Mouse (Mus musculus): Measurements from ENCODE around the gene Akr1b7.
"Not testable (repeated sequence)": the region's sequence is repeated elsewhere in the genome, so short reads cannot be mapped to it uniquely, and the experiment has no call there.

Gene Akr1b7

GRCm38 (mm10) chr6:34412023-34412422 lies at the start of gene Akr1b7:
Gene Akr1b7, plus strand, starts transcription at chr6:34412334.
- no peak for DNase-seq (ENCODE audit: low spot score)

- DNase-seq (ENCODE audit: low spot score), result no peak
Measured at GRCm38 (mm10) chr6:34364217-34365136, 47.7 kb upstream of the Akr1b7 start.

- peak; percentile 7 for DNase-seq (ENCODE audit: low spot score)
Measured at GRCm38 (mm10) chr6:34367998-34368397, 44.1 kb upstream of the Akr1b7 start.

- DNase-seq (ENCODE audit: low spot score), result no peak
Measured at GRCm38 (mm10) chr6:34370081-34370480, 42.1 kb upstream of the Akr1b7 start.

GRCm38 (mm10) chr6:34371700-34372351 lies 40.3 kb upstream of the Akr1b7 start:
- DNase-seq (ENCODE audit: low spot score), result peak; percentile 42

DNA sequence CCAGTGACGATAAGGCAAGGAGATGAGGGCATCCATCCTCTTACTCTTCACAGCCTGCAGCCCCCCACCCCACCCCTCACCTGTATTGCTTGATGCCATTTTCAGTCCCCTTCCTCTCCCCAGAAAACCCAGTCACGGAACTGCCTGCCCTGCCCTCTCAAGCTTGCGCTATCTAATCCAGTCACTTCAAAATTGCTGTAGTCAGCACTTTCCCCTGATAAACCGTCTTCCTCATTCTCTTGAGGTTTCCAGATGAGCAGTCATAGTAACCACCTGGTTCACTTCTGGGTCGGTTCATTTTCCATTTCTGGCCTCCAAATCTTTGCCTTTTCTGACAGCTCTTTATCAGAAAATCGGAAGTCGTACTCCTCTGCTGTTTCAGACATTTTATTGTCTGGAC lies 38.3 kb upstream of the Akr1b7 start:
- DNase-seq (ENCODE audit: low spot score), result no peak

GRCm38 (mm10) chr6:34375888-34376287 lies 36.2 kb upstream of the Akr1b7 start:
- not testable (repeated sequence) for DNase-seq (ENCODE audit: low spot score)

- no peak for DNase-seq (ENCODE audit: low spot score)
Measured at GRCm38 (mm10) chr6:34383401-34383800, 28.7 kb upstream of the Akr1b7 start.

DNA sequence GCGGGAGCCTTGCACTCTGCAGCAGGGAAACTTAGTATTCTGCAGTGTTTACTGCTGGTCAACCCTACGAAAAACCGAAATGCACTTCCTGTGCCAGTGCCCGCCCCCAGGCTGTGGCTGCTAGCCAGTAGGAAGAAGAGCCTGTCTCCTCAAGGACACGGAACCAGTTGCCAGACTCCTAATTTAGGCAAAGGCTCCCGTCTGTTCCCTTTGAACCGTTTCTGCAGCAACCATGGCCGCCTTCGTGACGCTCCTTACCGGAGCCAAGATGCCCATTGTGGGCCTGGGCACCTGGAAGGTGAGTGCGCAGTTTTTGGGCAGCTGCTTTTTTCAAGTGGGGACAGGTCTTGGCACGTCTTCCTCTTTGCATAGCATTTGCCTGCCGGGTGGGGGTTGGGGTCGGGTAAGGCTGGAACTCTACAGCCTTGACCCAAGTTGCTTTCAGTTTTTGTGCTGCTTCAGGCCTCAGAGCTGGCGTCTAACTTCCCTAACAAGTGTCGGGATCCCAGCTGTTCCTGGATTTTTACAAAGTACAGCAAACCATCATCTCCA lies 27.9 kb upstream of the Akr1b7 start, which contains the start of gene Akr1b10:
Gene Akr1b10, plus strand, starts transcription at position 109 of the 552 bp plus-strand sequence.
- DNase-seq (ENCODE audit: low spot score), result peak; percentile 47

DNA sequence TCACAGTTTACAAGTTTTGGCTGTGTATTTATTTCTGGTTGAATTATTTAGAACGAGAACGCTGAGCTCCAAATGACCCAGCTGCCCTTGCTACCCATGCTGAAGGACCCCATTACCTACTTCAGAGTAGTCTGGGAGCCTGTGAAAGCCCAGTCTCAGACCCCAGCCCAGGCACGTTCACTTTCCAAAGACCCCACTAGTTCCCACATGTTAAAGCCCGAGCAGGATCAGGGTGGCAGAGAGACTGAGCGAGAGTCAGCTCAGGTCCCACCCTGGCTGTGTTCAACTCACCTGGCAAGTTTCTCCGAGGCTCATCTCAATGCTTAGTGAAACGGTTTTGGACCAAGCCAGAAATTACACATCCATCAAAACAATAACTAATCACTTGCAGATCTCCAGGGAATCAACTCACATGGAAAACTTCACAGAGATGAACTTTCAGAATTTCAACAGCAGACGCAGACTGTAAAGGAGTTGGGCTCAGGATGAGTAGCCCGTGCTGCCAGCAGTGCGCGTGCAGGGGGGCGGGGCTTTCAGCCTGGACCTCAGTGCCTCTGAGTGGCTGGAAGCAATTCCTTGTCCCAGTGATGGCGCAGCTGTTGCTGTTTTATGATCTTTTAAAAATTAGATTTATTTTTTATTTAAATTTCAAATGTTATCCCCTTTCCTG lies 27.3 kb upstream of the Akr1b7 start:
- DNase-seq (ENCODE audit: low spot score), result peak; percentile 19

GRCm38 (mm10) chr6:34388420-34389156 lies 23.5 kb upstream of the Akr1b7 start:
- DNase-seq (ENCODE audit: low spot score), result no peak

DNA sequence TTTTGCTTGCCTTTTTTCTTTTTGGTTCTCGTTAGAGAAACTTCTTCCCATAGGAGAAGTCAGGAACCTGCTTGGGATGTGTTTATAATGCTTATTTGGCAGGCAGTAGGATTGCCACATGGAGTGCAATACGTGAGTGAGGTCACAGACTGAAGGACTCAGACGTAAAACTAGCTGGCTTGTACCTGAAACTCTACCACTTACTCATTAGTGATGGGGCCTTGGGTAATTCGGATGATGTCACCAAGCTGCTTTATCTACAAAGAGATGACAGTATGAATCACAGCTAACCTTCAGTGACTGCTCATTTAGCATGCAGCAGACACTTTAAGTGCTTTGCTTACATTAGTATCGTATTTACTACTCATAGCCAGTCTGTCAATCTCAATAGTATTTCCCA lies 16.2 kb upstream of the Akr1b7 start:
- DNase-seq (ENCODE audit: low spot score), result no peak

DNA sequence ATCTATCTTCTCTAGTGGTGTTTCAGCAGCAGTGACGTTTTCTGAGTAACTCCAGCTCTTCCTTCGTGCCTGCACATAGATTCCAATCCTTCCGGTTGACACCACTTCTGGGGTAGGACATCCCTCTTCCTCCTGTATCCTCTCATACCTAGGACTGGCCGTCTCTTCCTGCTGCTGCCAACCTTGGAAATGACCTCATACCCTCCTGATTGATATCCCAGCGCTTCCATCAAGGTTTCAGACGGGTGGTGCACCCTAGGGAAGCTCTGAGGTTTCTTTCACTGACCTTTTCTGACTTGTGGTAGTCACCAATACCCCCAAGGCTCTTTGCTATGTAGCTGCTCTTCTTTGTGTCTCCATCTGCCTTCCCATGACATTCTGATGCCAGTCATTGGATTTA lies 13.7 kb upstream of the Akr1b7 start:
- DNase-seq (ENCODE audit: low spot score), result no peak

DNA sequence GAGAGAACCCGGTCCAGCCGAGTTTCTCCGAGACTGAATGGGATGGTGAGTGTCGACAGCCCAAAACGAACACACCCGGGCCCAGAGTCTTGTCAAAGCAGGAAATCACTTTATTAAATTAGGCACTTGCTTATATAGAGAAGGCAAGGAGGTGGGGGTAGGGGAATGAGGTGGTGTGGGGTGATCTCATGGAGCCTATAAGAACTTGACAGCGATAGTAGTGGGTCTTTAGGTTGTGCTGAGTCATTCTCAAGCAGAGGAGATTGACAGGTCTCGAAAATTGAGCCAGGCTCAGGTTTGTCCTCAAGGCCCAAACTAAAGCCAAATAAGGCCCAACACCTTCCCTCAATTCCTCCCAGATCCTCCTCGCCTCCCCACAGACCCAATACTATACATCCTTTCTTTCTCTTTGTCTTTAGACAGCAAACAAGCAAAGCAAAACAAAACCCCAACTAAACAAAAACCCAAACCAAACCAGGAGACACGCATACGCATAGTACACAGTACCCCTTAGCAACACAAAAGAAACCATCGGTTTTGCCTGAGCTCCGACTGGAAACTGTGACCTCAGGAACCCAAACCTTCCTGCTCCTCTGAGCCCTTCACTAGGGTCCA lies 12.4 kb upstream of the Akr1b7 start:
- DNase-seq (ENCODE audit: low spot score), result no peak

- DNase-seq (ENCODE audit: low spot score), result no peak
Measured at GRCm38 (mm10) chr6:34400696-34401095, 11.4 kb upstream of the Akr1b7 start.

- DNase-seq (ENCODE audit: low spot score), result no peak
Measured at GRCm38 (mm10) chr6:34406746-34407145, 5.4 kb upstream of the Akr1b7 start.

- DNase-seq (ENCODE audit: low spot score), result no peak
Measured at GRCm38 (mm10) chr6:34407403-34407802, 4.7 kb upstream of the Akr1b7 start.

- no peak for DNase-seq (ENCODE audit: low spot score)
Measured at GRCm38 (mm10) chr6:34412688-34413087, 554 bp downstream of the Akr1b7 start.

- DNase-seq (ENCODE audit: low spot score), result not testable (repeated sequence)
Measured at GRCm38 (mm10) chr6:34413386-34413785, 1.3 kb downstream of the Akr1b7 start.

DNA sequence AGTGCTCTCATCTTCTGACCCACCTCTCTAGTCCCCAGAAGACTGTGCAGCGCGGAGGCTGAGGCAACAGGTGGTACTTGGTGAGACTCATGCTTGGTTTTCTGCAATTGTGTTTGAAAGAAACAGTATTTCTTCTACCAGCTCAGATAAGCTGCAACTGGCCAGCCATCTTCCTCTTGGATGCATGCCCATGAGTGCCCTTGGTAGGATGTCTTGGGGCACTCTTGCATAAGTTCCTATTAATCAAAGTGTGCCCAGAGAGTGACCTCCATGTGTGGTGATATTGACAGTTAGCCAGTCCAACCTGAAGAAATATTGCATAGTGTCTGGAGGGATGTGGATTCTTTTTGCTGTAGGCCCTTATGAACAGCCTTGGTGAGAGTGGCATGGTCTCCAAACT lies 4.4 kb downstream of the Akr1b7 start:
- no peak for DNase-seq (ENCODE audit: low spot score)

DNA sequence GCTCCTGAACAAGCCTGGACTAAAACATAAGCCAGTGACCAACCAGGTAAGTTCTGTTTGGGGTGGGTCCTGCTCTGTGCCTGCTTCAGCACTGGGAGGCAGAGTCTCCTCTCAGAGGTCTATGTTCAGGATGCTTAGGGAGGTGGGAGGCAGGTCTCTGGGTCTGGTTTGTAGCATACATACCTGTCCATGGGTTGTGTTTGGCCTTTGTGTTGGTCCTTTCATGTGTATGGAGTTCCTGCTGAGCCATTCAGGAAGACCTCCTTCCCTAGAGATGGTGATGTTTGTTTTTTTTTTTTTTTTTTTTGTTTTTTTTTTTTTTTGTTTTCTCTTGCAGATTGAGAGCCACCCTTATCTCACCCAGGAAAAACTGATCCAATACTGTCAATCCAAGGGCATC lies 6.9 kb downstream of the Akr1b7 start:
- no peak for DNase-seq (ENCODE audit: low spot score)

Data from yolk sac, embryonic 10.5 days (tissue).